Mouse (Mus musculus): ENCODE measurements around the gene Med13l. TPM values are rescaled to one million over a fixed set of nuclear protein-coding genes. Genes with fewer than 3 reads are reported as not detected.

Gene Med13l
- total RNA-seq, 2 experiments from 2014 or later = 74.8 to 75.7 TPM

DNA sequence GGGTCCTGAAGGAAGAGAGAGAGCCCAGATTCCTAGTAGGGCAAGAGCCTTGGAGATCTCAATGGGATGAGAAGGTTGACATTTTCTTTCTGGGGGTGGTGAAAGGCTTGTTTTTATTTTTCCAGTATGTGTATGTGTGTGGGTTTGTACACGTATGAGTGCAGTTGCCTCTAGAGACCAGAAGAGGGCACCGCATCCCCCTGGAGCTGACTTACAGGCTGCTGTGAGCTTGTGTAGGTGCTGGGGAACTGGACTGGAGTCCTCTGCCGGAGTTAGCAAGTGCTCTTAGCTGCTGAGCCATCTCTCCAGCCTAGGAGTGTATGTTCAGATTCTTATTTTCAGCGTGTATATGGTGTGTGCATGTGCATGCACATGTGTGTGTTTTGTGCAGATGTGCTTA, 5.2 kb upstream of the Med13l start:
- DNase-seq (ENCODE audit: low spot score in 2 of 2) = no peak

DNA sequence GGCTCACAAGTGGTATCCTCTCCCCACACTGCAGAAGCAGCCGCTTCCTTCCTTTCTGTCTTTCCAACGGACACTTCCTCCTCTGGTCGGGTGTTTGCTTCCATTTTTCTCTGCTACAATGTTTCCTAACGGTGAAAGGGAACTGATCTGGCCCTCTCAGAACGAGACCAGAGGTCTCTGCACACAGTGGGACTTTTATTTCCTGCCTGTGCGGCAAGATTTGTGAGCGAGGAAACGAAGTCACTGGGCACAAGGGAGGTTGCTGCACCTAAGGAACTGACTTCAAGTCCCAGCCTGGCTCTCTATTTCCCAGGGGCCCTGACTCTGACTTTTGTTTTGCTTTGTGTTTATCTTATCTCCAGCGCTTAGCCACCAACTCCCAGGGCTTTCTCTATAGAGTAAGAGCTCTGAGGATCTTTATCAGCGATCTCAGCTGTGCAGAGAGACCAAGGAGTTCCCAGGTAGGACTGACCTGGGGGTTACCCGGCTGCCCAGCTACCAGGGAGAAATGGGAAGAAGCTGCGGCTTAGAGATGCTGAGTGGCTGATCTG, 4.0 kb upstream of the Med13l start:
- no peak for DNase-seq (ENCODE audit: low spot score in 2 of 2)

DNA sequence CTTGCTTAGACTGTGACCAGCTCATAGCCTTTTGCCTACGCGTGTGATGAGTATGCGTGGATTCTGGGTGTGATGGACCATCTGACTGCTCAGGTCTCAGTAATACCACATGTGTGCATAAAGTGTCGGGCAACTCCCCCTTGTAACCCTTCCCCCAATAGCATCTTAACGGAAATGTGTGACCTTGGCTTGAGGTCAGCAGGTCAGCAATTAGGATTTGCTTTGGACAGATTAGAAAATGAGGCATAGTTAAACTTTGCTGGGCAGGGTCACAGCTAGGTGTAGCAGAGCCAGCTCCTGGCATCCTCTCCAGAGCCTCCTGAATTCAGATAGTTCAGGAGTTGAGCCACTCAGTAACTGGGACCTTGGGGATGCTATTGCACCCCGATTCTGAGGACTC, 1.6 kb upstream of the Med13l start:
- DNase-seq (ENCODE audit: low spot score in 2 of 2) = no peak

DNA sequence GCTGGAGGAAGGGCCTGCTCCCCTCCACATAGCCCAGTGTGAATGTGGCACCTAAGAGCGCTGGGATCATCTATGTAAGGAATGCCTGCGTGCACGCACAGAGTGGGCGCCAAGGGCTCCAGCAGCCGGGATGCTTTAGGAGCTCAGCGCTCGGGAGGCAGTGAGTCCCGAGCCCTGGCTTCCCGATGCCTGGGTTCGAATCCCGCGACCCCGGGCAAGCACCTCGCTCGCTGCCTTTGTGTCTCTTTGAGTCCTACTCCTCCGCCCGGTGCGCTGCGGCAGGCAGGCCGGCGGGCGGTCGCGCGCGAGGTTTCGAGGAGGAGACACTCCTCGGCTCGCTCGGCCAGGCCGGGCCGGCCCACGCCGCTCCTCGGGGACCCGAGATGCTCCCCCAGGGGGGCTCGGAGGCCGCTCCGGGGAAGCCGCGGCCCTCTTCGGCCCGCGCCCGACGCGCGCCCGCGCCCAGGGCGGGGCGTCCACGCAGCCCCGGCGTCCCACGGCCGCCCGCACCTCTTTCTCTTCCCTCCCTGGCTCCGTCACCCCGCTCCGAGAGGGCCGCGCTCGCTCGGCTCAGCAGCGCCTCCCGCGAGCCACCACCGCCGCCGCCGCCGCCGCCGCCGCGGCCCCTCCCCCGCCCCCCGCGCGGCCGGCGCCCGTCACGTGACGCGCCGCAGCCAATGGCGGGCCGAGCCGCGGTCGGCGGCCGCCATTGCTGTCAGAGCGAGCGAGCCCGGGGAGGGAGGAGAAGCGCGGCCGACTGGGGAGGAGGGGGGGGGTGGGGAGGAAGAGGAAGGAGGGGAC, 695 bp upstream of the Med13l start:
- peak; percentile 79 to 81 for DNase-seq (ENCODE audit: low spot score in 2 of 2)

DNA sequence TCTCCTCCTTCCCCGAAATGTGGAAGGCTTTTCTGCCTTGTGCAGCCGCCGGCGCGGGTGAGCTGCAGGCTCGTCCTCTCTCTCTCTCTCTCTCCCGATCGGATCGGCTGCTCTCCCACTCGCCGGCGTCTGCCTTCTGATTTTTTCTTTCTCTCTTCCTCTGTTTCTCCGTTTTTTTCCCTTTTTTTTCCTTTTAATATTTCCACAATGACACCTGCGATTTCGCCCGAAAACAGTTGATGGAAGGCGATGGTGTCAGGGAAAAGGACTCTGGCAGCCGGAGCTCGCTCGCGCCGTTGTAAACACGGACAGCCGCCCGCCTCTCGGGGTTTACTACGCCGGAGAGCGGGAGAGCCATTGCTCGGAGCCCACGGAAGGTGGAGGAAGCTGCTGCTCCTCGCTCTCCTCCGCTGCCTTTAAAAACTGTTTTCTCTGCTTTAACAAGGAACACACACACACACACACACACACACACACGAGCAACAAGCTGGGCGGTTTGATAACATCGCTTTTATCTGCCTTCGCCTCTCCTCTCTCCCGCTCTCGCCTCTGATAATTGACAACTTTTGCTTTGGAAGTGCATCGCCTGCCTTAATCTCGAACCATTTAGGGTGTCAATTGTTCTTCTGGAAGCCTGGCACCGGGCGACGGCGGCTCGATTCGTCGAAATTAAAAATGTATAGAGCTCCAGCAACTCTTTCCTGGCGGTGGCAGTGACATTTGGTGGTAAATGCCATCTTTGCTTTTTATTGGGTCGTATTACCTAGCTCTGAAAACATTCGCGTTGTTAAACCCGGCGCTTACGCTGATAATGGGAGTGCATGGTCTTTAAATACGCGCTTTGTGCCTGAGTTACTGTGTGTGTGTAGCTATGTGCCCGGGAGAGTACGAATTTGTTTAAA, 858 bp downstream of the Med13l start:
- DNase-seq (ENCODE audit: low spot score in 2 of 2) = peak; percentile 41 to 46

DNA sequence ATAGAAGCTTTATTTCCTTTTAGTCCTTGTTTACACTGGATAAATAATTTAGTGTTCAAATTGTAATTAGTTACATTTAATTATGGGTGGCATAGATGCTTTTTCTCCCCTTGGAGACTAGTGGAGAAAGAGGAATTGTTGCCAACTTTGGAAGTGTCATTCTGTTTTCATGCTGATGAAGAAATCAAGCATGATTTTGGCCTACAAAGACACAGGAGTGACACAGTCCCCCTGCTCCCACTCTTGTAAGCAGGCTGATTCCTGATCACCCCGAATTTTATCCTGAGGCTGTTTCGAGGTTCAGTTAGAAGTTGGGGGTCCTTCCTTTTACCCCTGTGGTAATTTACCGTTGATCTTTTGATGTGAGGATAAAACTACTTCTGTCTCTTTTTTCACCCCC, 1.7 kb downstream of the Med13l start:
- no peak for DNase-seq (ENCODE audit: low spot score in 2 of 2)

DNA sequence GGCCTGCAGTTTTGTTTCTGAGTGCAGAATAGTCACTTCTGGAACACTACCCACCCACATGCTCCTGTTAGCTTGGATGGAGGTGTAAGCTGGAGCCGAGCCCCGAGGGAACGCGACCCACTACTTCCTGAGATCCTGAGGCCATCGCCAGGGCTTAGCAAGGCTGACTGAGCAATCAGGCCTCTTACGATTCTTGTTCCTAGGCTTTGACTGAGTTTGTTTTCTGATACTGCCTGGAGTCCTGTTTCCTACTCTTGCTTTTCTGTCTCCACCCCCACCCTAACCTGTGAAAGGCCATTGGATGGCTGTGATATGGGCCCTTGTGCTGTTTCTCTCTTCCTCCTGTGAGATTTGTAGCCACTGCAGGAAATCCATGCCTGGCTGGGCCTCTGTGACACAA, 3.1 kb downstream of the Med13l start:
- DNase-seq (ENCODE audit: low spot score in 2 of 2) = no peak

DNA sequence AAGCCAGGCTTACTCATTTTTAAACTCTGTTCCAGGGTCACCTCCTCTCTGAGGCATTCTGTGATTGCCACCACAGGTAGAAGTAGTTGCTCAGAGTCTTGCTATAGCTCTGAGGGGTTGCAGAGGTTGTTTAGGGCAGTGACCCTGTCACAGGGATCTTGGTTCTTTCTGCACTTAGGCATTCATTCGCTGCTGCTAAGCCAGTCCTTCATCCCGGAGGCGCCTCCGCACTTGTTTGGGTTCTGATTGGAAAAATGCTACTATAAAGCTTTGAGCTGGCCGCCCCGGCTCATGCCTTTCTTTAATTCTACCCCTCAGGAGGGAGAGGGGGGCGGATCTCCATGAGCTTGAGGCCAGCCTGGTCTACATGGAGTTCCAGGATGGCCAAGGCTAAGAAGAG, 6.9 kb downstream of the Med13l start:
- DNase-seq (ENCODE audit: low spot score in 2 of 2) = no peak

DNA sequence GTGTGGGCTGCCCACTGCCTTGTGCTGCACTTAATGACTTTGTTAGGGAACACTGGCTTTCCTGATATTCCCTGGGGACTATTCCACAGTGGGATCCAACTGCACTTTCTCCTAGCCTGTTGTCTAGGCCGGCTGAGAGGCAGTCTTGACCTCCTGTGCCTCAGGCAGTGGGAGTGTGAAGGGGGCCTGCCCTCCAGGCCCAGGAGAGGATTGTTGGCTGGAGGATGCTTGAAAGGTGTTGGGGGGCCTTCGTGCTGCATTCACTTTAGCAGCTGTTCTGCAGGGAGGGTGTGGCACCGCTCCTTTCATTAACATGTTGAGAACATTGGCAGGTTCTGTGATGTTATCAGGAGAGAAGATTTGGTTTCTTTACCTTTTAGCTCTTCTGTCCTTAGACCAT, 8.5 kb downstream of the Med13l start:
- no peak for DNase-seq (ENCODE audit: low spot score in 2 of 2)

DNA sequence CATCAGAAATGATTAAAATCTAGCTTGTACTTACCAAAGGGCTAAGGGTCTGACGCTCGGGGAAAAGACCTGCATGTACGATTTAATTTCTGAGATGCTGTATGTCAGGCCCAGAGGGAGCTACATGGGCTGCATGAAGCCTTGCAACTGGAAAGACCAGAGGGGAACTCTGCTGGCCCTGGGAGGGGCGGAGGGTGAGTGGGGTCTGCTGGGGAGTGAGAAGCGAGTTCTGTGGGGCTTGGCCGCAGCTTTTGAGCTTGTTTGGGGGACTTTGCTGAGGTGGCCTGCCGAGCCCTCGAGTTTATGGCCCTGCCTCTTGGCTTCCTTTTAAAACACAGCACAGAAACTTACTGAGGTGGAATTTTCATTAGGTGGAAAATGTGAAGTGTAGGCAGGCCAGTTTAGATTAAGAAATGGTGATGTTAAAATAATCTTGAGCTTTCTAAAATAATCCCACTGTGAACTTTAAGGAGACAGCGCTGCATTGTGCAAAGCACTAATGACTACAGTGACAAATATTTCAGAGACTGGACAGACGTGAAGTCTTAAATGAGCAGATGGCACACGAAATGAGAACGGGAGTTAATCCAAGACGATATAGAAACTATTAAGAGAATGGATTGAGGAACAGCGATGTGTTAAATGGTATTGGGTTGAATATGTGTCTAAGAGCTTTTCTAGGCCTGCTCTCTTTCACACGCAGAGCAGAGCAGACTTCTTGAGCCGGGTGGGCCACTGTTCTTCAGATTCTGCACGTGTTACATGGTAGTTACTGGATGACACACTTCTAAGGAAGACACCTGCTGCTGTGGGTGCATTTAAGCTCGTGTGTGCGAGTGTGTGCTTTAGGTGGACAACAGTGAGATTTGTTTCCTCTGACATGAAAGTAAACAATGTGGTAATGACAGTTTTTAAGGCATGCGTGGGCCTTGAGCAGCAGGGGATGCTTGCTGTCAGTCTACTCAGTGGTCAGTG, 9.4 kb downstream of the Med13l start:
- DNase-seq (ENCODE audit: low spot score in 2 of 2) = no peak

DNA sequence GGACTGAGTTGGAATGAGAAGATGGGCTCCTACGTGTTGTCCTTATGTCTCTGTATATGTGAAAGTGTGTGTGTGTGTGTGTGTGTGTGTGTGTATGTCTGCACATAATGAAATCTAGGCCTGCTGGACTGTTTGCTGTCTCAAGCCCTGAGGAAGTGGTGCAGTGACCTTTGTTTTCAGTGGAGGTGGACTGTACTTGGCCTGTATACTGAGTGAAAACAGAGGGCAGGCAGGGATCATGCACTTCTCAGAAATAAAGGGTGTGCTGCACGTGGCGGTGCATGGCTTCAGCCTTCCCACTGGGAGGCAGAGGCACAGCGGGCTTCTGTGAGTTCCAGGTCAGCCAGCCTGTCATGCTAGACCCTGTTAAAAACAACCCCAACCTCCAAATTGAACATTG, 11.0 kb downstream of the Med13l start:
- DNase-seq (ENCODE audit: low spot score in 2 of 2) = no peak

DNA sequence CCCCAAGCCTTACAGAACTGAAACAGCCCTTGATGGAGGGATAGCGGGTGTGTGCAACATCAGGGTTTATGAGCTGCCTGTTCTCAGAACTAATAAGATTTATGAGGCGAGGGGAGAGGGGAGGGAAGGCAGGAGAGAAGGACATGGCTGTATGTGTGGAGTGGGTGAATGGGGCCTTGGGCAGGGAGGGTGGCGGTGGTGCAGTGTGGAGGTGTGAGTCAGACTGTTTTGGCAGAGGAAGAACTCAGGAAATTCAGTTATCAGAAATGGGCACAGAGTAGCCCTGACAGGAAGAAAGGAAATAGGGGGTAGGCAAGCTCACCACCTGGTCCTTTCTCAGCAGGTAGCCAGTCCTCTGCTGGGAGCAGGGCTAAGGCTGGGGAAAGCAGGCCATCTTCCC, 13.8 kb downstream of the Med13l start:
- no peak for DNase-seq (ENCODE audit: low spot score in 2 of 2)

DNA sequence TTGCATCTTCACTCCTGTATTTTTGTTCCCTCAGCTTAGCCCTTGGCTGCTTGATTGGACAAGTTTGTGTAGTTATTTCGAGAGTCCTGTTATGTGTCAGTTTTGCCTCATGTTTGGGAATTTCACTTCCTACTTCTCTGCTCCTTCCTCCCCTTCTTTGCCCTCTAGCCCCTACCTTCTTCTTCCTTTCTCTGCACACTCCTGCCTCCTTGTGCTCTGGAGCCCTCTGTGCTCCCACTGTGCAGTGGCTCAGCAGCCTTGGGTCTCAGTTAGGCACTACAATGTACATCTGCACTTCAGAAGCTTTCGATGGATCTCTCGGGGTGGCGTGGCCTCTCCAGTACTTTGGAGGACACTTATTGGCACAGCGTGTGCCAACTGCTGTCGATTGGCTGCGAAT, 14.5 kb downstream of the Med13l start:
- DNase-seq (ENCODE audit: low spot score in 2 of 2) = no peak

DNA sequence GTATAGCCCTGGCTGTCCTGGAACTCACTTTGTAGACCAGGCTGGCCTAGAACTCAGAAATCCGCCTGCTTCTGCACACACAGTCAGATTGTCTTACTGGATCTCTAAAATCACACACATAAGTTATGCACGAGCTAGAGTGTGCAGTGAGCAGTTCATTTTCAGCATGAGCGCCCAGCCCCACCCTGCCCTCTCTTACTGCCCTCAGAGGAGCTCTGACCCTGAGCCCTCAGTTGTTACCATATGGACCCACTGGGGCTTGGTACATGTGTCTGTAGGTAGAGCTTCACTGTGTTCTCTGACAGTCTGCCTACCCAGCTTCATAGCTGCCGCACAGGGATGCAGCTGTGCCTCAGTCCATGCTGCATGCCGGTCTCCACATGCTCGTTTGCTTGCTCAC, 15.4 kb downstream of the Med13l start:
- DNase-seq (ENCODE audit: low spot score in 2 of 2) = no peak

DNA sequence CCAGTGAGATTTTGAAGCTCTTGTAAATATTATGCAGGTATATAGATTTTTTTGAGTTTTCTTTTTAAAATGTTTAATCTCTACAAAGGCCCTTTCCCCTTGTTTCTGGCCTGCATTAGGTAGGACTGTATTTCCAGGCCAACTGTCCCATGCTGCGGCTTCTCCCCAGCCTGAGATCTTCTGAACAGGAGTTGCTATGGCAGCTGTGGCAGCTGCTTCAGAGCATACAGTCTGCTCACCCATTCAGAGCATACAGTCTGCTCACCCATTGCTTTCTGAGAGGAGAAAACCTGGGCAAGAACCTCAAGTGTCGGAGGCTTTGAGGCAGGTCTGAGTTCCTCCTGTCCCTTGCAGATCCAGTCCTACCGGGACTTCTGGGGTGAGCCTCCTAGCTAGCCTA, 16.3 kb downstream of the Med13l start:
- no peak for DNase-seq (ENCODE audit: low spot score in 2 of 2)

DNA sequence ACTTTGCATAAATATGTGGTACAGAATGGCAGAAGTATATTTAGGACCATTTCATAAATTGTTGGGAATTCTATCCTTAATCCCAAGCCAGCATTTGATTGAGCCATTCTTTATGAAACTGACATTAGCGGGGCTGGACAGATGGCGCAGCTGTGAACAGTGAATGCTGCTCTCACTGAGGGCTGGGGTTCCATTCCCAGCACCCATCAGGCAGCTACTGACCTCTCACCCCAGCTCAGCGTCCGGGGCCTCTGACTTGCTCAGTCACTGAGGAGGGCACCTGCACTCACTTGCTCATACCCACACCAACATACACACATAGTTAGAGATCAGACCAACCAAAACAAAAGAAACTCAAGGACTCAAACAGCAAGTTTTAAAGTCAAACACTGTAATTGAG, 24.9 kb downstream of the Med13l start:
- DNase-seq (ENCODE audit: low spot score in 2 of 2) = no peak

DNA sequence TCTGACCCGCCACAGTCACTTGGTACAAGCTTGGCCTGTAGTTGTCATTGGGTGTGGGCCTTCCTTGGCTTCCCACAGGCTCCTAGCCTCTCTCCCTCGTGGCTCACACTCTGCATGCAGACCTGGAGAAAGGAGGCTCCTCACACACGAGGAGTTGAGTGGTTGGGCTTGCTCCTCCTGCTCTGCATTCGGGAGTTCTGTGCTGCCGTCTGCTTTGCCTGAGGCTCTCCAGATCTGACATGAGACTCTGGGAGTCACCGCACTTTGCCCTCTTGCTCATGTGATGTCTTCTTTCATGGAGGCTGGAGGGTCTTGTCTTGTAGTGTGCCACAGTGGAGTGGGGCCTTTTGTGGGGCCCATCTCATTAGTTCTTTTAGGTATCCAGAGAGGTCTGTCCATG, 26.1 kb downstream of the Med13l start:
- DNase-seq (ENCODE audit: low spot score in 2 of 2) = no peak

DNA sequence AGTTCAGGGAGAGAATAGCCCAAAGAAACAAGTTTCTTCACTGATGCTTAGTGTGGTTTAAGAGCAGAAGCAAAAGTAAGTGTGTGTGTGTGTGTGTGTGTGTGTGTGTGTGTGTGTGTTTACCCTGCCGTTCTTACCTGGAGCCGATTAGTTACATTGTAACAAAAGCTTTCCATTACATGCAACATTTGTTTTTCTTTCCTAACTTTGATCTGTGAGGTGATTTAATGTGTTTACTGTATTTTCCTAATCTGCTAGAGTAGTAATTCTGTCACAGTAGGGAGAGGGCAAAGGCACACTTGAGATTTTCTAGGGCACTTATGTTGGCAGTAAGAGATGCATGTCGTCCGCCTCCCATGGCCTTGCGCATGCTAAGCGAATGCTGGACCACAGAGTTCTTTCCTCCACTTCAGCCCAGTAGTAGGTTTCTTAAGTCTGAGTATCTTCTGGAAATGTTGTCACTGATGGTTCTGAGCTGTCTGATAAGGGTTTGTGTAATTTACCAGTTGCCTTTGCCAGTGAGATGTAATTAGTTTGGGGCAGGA, 28.0 kb downstream of the Med13l start:
- no peak for DNase-seq (ENCODE audit: low spot score in 2 of 2)

DNA sequence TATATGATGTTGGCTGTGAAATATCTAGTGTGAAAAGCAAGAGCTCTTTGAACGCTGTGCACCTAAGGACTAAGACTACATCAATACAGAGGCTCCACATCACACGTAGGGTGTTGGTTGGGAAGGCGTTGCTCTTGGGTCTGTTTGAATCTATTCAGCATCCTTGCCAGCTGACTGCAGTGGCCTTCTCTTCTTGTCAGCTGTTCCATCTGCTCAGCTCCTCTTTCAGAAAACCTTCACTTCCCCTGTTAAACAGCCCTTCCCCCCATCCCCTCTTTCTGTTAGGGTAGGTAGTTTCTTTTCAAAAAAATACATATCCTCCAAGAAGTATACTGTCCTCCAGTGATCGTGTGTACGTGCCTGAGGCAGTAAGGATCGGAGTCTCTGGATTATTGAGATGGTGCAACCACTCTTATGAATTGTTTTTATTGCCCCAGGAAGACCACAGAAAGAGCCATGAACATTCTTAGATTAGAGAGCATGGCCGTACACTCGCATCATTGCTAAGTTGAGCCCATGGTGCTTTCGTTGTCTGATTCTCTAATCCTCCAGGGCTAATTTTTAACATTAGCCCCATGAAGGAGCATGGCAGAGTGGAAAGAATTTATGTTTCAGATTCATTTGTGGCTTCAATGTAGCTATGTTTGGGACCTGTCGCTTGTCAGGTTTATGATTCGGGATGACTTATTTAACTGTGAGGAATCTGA, 28.9 kb downstream of the Med13l start:
- no peak for DNase-seq (ENCODE audit: low spot score in 2 of 2)

DNA sequence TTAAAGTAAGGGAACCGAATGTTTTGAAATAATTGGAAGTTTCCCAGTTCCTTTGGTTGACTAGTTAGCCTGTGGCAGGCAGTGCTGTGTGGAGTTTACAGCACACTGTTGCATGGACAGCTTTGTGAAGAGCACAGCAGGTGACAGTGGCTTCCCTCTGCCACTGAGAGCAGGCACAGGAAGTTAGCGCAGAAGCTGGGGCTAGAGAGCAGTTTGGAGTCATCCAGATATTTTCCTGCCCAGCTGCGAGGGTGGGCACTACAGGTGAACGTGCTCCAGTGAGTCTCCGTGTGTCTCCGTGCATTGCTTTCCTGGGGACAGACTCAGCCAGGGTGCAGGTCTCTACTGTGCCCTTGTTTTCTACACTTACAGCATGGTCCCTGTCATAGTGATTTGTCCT, 30.4 kb downstream of the Med13l start:
- no peak for DNase-seq (ENCODE audit: low spot score in 2 of 2)
